In genomic region chr3:37729142-37729541, GRCm38 (mm10) we compare ENCODE assay signal across 8 mouse cellular contexts. TPM values are rescaled to one million over a fixed set of nuclear protein-coding genes. Genes with fewer than 3 reads are reported as not detected.
A peak's percentile ranks its signal among the peaks of the same experiment; 100 is the strongest.
DNase-seq lines count a peak whose midpoint lies in the region; ATAC-seq lines count a peak whose summit lies in the region.

No protein-coding gene starts in this region.

- no peak for ATAC-seq in frontal cortex, adult (ENCODE audit: low TSS enrichment)
- ATAC-seq in intestine, embryonic 16.5 days = peak; percentile 80
- peak; percentile 83 for ATAC-seq in liver, embryonic 16.5 days (ENCODE audit: low read depth)
- ATAC-seq in erythroblast, adult 5-6 weeks (replicated peaks; ENCODE audit: low FRiP score, poor library complexity, severe bottlenecking) = no peak

- no peaks in the 10 kb centered on the region for H3K27me3 ChIP-seq in intestine, embryonic 16.5 days (replicated peaks; ENCODE audit: control insufficient read depth, insufficient read depth, low read length)
- peaks cover 8% of the 10 kb centered on the region for H3K27me3 ChIP-seq in liver, embryonic 16.5 days (ENCODE audit: control insufficient read depth, insufficient read depth, low read depth, low read length)

- H3K4me2 ChIP-seq in intestine, embryonic 16.5 days (ENCODE audit: low read depth, low read length) = no peak overlapping the region
- no peak overlapping the region for H3K4me2 ChIP-seq in liver, embryonic 16.5 days (ENCODE audit: low read depth, low read length)

- H3K4me3 ChIP-seq in intestine, embryonic 16.5 days (ENCODE audit: low read length) = no peak overlapping the region
- no peak overlapping the region for H3K4me3 ChIP-seq in liver, embryonic 16.5 days (ENCODE audit: low read depth, low read length)

- WGBS in intestine, embryonic 16.5 days = 8% methylated on average over 4 of the region's 4 CpGs
- 23% methylated on average over 4 of the region's 4 CpGs for WGBS in liver, embryonic 16.5 days (ENCODE audit: insufficient replicate concordance)

- H3K4me1 ChIP-seq in intestine, embryonic 16.5 days (ENCODE audit: control insufficient read depth, insufficient read depth, low read length) = peaks cover 43% of the 10 kb centered on the region
- H3K4me1 ChIP-seq in liver, embryonic 16.5 days (ENCODE audit: control insufficient read depth, low read depth, low read length) = peaks cover 12% of the 10 kb centered on the region

- peak overlapping the region; percentile 63 for H3K27ac ChIP-seq in intestine, embryonic 16.5 days (ENCODE audit: low read length)
- H3K27ac ChIP-seq in liver, embryonic 16.5 days (ENCODE audit: low read length) = peak overlapping the region; percentile 62

- DNase-seq in frontal cortex, postnatal 14 days (ENCODE audit: low spot score in 2 of 2) = peak; percentile 18 to 48
- peak; percentile 80 for DNase-seq in MEL-GATA-1-ER (ENCODE audit: extremely low read depth, low read depth)
- DNase-seq in gastrocnemius, postnatal 14 days = peak; percentile 57
- peak; percentile 66 for DNase-seq in skeletal muscle tissue, adult 2 months (ENCODE audit: low read depth, low spot score)

- H3K36me3 ChIP-seq in intestine, embryonic 16.5 days (ENCODE audit: control insufficient read depth, insufficient read depth, low read length) = no peaks in the 10 kb centered on the region
- H3K36me3 ChIP-seq in liver, embryonic 16.5 days (ENCODE audit: control insufficient read depth, insufficient read depth) = no peaks in the 10 kb centered on the region

- intact Hi-C loops in gastrocnemius, postnatal 14 days (cut with DNase I; ENCODE audit: low total_unique reads) = no loop called here

- H3K9me3 ChIP-seq in intestine, embryonic 16.5 days (ENCODE audit: control insufficient read depth, low read length) = no peaks in the 10 kb centered on the region
- H3K9me3 ChIP-seq in liver, embryonic 16.5 days (replicated peaks; ENCODE audit: control insufficient read depth, low read length) = no peaks in the 10 kb centered on the region

- H3K9ac ChIP-seq in intestine, embryonic 16.5 days (ENCODE audit: low read depth, low read length) = no peak overlapping the region
- no peak overlapping the region for H3K9ac ChIP-seq in liver, embryonic 16.5 days (ENCODE audit: low read depth, low read length)

RNA-seq across cellular contexts. Expression of gene Gm5148, which starts 4.9 kb away (rescaled TPM):
- total RNA-seq in gastrocnemius, postnatal 14 days (2021) = under 1 TPM in 1 of 2 experiments, not detected in 1; 0.27 TPM
- 4.0 and 5.9 TPM in 2 replicates for polyA plus RNA-seq in intestine, embryonic 16.5 days (2015; fragmentation: Nextera tagmentation; extraction: Ambion mirVana)
- polyA plus RNA-seq in liver, embryonic 16.5 days (2015; fragmentation: Nextera tagmentation; extraction: Ambion mirVana) = 2.6 and 2.9 TPM in 2 replicates
- 0.84 TPM in 1 of 2 replicates, not detected in the other for total RNA-seq in erythroblast, adult 5-6 weeks (2015; ENCODE audit: low replicate concordance)
- 3.0 and 10.6 TPM in 2 replicates for total RNA-seq in erythroblast, adult 5-6 weeks (2017; ENCODE audit: low replicate concordance)

Comparison
In these comparisons a context has a peak if more than half of its experiments do, and no peak if none do; other contexts are left out.
1. ATAC-seq: peak in intestine, embryonic 16.5 days (single experiment) and liver, embryonic 16.5 days (single experiment); none in frontal cortex, adult (single experiment) and erythroblast, adult 5-6 weeks (single experiment).
2. Peak in every context shown above with its lines, with median percentiles within 50 percentile points of each other: DNase-seq.